Mouse (Mus musculus): Measurements from ENCODE around the gene Rptor.
A peak's percentile ranks its signal among the peaks of the same experiment; 100 is the strongest.

The Rptor gene

DNA sequence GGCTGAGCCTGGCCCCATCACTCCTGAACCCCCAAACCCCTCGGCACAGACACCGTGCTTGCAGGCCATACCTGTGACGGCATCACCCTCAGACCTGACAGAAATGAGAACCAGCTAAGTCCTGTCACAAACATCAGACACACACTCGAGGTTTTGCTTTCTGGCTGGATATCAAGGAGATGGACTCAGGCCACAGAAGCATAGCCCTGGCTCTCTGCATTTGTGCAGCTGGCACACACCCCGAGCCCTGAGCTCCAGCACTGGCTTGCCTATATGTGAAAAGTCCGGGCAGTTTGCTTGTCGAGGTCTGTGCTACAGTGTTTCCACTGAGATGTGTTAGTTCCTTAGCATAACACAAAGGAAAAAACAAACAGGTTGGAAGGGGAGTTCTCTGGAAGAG lies 305.0 kb downstream of the Rptor start:
- no peak for DNase-seq (ENCODE audit: low spot score)

DNA sequence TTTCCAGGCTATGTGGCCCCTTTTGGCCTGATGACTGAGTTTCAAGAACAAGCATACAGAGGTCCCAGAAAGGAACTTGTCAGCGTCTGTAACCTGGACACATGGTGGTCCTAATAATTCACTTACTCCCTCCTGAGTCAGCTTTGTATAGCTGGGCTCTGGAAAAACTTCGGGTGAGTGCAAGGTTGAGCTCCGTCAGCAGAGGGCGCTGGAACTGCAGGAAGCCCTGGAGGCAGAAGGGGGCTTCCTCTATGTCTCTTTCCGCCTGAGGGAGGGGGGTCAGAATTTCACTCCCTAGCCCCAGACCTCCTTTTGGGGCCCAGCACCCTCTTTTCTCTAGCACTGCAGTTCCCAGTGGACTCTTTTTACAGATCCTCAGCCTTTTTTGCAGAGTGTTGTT lies 306.7 kb downstream of the Rptor start:
- peak; percentile 77 for DNase-seq (ENCODE audit: low spot score)

DNA sequence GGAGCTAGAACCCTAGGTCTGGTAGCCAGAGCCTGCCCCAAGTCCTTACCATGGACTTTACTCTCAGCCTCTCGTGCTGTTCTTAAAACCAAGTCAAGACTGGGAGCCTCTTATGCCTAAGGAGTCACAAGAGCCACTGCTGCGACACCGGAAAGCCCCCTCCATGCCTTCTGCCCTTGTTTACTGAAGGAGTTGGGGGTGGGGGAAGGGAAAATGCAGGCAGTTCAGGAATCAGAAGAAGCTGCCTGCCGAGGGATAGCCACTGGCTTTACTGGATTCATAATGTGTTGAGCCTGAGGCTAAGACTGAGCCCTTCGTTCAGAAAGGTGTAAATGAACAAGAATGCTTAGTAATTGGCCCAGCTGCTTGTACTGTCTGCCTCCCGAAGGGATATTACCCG lies 310.1 kb downstream of the Rptor start:
- DNase-seq (ENCODE audit: low spot score), result no peak

DNA sequence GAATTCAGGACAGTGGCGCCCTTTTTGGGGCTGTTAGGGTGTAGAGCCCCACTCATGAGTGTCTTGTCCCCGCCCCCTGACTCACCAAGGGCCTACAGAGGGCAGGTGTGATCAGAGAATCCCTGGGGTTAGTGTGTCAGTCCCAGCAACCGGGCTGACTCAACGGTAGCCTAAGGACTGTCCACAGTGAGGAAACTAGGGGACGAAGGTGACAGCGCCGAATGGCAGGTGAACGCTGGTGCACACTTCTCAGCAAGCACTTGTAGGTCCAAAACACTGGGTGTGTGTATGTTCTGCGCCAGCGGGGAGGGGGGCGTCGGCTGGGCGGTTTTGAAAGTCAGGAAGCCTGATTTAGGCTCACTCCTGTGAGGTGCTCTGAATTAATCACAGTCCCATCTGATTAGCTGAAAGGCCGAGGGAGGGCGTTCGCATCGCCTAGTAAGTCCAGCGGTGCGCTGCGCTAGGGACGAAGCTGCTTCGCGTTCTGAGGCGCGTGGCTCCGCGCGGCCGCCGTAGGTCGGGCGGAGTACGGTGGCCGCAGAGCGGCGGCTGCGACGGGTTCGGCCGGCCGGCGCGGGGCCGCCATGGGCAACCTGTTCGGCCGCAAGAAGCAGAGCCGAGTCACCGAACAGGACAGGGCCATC lies 310.7 kb downstream of the Rptor start, which contains the start of gene Chmp6:
Chmp6 (plus strand) TSS at position 151 of the 644 bp plus-strand sequence.
- DNase-seq (ENCODE audit: low spot score), result peak; percentile 90

DNA sequence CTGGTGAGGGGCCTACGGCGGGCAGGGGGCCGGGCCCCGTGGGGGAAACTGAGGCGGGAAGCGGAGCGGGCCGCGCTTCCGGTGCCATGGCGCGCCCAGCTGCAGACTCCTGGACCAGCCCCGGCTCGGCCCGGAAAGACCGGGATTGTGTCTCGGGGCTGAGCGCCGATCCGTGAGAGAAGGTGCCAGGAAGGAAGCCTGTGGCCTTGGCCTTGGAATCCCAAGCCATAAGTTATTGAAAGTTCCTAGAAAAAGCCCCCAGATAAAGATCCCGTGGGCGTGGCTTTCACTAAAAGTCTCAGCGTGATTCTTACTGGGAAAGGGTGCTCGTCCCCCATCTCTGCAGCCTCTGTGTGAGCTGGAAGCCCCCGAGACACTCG lies 311.2 kb downstream of the Rptor start:
- no peak for DNase-seq (ENCODE audit: low spot score)

DNA sequence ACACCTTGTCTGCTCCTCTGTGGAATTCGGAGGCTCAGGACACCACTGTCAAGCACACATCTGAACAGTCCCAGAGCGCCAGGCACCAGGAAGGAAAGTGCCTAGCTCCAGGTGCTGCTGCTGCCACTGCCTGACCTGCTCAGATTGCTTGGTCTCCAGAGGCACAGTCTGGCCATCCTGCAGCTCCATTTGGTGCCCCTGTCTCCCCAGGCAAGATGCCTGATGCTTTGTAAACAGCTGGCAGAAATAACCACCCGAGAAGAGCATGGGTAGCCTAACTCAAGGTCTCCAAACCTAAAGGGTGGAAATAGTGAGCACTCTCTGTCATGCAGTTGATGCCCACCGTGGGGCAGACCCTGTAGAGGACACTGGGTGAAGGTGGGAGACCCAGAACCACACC lies 311.7 kb downstream of the Rptor start:
- DNase-seq (ENCODE audit: low spot score), result no peak

DNA sequence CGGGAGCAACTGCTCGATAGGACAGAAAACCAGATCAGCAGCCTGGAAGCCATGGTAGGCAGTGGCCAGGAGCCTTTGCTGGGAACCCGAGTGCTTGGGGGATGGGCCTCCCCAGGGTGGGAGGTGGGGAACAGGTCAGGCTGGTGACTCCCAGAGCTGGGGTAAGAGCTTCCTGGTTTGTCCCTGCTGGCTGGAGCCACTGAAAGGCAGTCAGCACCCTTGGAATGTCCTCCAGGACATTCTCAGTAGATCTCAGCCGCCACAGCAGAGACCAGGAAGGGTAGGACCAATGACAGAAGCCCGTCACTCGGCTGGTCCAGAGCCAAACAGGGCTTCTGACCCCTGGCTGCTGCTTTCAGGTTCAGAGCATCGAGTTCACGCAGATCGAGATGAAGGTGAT lies 313.0 kb downstream of the Rptor start:
- no peak for DNase-seq (ENCODE audit: low spot score)

DNA sequence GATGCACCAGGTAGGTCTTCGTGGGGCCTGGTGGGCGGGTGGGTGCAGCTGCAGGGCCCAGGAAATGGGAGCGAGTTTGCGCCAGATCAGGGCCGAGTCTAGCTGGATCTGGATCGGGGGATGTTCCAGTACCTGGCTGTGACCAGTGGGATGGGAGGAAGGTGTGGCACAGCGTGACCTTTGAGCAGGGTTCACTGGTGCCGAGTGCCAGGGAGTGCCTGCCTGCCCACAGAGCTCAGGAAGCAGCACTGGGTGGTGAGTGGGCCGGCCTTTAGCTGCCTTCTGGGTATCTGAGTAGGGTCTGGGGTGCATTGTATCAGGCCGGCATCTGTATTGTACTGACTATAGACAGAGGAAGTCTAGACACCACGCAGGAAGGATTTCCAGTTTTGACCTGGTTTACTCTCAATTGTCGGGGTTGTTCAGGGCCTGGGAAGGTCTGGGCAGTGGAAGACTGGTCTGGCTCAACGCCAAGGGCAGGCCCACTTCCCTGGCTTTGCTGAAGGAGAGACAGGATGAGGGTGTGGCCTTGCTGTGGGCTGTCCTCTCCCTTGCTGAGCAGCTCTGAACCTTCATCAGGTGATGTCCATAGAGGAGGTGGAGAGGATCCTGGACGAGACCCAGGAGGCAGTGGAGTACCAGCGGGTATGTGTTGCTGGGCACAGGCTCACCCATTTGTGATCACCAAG lies 313.5 kb downstream of the Rptor start:
- DNase-seq (ENCODE audit: low spot score), result peak; percentile 37

DNA sequence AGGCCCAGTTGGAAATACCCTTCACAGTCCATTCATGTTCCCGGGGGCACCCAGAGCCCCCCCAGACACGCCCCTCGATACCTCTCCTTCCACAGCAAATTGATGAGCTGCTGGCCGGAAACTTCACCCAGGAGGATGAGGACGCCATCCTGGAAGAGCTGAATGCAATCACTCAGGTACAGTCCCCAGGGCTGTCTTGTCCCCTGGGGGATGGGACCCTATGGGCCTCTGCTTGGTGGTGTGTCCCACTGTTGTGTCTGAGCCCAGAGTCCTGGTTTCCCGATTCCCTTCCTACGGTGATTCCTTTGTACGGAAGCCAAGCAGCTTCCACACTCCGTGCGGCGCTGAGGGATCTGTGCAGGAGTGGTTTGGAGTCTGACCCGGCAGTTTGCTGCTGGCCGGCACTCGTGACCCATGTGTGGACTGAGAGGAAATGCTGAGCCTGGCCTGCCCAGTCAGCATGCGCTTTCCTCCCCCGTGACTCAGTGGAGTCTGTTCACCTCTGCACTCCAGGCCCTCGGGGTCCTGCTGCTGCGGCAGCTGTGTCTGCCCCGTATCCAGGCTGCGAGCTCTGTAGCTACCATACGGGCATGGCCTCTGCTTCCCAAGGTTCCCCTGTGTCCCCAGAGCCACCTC lies 314.2 kb downstream of the Rptor start:
- no peak for DNase-seq (ENCODE audit: low spot score)

DNA sequence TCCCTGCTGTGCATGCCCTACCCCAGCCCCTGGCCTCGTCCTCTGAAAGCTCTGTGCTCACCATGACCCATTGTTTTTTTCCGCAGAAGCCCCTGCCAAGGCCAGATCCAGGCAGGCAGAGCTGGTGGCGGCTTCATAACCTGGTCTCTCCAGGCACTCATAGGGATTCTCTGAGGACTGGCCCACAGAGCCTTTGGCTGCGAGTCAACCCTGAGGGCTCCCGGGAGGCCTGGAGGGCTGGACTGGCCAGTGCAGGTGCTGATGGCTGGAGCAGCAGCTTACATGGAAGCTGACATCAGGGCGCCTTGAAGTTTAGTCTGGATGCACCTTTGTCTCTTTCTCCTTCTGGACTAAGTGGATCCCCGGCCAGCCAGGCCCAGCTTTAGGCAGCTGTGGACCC lies 315.8 kb downstream of the Rptor start:
- no peak for DNase-seq (ENCODE audit: low spot score)

DNA sequence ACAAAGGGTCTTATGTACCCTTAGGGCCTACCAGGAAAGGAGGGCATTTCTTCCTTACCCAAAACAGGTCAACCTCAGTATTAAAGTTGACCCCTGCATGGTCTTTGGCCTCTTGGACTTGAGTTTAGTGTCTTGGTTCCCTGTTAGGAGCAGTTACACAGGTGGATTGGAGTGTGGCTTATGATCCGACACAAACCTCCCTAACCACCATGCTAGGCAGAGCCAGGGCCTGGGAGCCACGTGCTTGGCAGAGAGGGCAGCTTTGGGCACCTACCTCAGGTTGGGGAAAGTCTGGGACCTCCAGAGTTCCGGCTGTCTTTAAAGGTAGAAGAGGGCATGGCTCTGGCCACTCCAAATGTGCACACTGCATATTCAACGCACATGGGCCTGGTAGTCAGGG lies 316.7 kb downstream of the Rptor start:
- DNase-seq (ENCODE audit: low spot score), result no peak

DNA sequence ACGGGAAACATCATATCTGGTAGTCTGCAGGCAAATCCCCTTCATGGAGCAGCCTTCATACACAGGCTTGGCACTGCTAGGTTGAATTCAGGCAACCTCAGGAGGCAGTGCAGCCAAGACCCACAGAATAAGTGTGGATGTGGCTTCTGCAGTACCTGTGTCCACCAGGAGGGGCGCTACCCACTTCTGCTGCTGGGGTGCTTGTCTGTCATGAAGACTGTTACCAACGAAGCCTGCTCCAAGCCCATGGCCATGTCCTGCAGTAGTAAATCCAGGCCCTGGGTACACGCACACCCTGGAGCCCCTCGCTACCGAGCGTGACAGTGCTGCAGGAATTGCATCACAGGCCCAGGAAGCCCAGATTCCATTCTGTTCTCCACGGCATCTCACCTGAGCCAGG lies 317.2 kb downstream of the Rptor start:
- DNase-seq (ENCODE audit: low spot score), result peak; percentile 65

DNA sequence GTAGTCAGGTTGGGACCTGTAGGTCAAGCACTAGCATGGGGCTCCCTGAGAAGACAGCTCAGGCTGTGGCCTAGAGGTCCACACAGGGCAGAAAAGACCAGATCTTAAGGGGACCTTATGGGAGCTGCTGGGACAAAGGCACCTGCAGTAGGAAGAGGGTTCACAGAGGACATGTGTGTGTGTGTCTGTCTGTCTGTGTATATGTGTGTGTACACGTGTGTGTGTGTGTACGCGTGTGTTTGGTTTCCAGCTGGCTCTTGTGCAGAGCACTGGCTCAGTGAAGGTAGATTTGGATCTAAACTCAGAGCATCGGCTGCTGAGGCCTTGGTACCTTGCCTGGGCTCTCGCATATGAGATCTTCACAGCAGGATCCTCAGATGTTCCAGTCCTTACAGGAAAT lies 318.0 kb downstream of the Rptor start:
- DNase-seq (ENCODE audit: low spot score), result no peak

DNA sequence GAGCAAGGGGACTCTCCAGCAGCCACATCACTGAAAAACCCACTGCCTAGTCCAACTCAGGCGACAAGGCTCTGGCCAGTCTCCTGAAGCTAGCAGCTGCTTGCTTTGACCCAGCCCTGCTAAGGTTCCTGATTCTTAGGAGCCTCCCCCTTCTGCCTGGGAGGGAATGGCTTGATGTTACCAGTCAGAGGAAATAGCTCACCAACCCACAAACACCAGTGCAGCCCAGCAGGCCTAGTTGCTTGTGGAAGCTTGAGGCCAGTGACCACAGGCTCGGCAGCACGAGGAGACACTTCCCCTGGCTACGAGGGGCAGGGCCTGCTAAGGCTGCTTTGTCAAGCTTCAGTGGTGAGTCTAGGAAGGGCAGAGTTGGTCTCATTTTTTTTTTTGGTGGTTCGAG lies 322.5 kb downstream of the Rptor start:
- no peak for DNase-seq (ENCODE audit: low spot score)

DNA sequence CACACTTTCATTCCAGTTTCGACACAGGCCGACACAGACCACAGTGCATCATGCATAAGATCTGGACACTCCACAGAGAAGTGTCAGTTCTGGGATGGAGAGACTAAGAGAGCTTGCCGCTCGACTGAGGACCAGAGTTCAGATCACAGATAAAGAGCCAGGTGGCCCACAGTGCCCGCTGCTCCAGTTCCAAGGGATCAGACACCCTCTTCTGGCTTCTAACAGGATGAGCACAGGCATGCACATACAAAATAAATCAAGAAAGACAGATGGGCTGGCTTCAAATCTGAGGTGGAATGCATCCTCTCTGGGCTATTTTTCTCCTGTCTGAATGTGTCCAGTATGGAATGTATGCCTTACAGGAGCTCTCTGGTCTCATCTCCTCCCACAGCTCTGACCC lies 324.1 kb downstream of the Rptor start:
- DNase-seq (ENCODE audit: low spot score), result no peak

DNA sequence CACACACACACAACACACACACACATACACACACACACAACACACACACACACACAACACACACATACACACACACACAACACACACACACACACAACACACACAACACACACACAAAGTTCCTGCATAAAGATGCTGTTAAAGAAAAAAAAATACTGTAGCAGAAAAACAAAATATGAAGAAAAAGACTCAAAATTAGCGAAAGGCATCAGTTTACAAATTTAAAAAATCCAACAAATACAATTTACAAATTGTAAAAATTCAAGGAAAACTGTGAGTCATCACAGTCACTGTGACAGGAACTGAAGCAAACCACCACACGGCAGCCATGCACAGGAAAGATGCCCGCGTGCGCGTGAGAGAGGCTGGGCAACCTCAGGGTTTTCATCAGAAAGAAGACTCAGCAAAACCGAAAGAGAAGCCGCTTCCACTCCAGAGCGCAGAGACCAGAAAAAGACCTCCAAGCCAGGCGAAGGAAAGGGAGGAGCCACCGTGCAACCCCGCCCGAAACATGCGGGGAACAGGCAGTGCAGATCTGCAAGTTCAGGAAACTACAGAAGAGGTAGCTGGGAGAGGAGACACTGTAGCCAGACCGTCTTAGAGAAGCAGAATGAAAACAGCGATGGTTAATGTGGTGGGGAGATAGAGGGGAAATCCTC lies 325.4 kb downstream of the Rptor start:
- DNase-seq (ENCODE audit: low spot score), result no peak

DNA sequence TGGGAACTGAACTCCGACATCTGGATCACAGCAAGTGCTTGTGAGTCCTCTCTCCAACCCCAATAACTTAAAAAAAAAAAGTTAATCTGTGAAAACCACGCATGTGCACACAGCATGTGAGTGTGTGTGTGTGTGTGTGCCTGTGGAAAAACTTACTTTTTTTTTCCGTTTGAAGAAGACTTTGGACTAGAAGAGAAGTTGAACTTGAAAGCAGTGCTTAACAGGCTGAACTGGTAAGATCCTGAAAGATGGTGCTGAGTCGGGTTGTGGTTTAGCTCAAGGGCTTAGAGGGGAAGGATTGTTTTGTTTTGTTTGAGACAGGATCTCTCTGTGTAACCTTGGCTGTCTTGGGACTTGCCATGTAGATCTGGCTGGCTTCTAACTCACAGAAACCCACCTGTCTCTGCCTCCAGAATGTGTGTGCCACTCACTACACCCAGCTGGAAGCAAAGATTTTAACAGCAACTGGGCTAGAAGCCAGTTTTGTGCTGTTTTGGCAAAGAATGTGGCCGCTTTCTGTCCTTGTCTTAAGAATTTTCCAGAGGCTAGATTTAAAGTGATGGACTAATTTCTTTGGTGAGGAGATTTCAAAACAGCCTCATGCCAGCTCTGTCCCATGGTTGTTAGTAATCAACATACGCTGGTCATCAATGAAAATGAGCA lies 327.0 kb downstream of the Rptor start:
- no peak for DNase-seq (ENCODE audit: low spot score)

DNA sequence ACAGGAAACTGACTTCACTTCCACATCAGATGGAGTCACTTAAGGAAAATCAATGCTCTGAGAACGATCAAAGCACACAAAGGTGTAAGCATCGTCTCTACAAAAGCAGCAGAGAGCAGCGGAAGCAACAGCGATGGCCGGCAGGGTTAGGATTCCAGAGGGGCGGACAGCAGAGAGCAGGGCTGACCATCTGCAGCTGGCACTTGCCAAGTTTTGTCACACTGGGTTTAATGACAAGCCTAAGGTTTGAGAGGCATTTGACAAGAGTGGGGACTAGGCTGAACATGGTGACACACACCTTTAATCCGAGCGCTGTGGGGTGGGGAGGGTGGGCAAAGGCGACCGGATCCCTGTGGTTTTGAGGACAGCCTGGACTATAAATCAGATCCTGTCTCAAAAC lies 329.1 kb downstream of the Rptor start:
- no peak for DNase-seq (ENCODE audit: low spot score)

DNA sequence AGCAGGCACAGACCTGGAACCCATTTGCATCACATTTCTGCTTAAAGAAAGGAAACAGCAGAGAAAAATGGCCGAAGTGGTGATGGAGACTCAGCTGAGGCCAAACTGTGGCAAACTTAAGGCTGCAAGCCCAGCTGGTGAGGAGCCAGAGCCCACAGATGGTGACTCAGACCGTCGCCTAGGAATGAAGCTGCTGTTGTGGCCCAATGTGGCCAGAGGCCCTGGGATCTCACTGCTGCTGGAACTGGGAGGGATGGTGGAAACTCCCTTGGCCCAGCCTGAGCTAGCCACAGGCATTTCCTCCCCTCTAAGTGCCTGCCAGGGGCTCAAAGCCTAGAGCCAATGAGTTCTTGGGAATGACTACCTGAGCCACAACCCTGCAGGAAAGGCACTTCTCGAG lies 330.4 kb downstream of the Rptor start:
- DNase-seq (ENCODE audit: low spot score), result peak; percentile 8

DNA sequence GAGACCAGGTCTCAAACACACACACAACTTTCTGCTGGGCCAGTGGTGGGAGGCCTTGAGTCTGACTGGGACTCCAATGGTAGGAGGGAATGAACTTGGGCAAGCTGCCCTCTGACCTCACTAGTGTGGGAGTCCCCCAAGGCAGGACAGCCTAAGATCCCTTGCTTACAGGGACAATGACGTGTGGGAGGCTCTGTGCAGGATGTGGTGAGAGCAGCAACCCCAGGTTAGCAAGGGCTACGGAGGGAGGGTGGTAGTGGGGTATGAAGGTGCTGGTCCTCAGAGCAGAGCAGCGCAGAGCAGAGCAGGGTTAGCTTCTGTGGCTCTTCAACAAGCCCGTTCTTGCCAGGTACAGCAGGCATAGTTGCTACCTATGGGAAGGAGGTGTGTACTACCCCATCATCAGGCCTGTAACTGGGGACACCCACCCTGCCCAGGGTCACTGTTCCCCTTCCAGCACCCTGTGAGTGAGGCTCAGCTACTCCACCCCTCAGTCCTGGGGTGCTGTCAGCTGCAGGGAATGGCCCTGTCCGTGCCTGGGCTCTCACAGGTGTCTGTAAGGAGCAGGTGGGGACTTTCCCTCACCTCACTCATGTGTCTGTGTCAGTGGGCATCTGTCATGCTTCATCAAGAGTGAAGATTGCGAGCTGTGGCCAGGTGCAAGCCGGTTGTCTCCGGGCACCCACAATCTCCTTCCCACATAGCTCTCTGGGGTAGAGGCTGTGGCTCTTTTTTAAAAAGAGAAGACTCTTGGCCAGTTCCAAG lies 331.3 kb downstream of the Rptor start:
- no peak for DNase-seq (ENCODE audit: low spot score)

DNA sequence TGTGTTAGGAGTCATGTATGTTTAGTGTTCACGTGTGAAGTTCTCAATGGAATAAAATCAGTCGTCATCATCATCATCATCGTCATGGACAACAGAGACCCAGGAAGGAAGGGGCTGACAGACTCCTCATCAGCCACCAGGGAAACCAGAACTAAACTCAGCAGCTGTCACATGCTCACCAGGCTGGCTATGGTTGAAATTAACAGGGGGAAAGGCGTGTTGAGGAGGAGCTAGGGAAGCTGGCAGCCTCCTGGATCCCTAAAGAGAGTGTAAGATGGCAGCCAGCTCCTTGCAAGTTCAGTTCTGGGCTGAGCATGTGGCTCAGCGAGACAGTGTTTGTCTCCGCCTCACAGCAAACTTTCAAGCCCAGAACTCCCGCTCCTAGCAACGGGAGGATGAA lies 332.1 kb downstream of the Rptor start:
- no peak for DNase-seq (ENCODE audit: low spot score)

DNA sequence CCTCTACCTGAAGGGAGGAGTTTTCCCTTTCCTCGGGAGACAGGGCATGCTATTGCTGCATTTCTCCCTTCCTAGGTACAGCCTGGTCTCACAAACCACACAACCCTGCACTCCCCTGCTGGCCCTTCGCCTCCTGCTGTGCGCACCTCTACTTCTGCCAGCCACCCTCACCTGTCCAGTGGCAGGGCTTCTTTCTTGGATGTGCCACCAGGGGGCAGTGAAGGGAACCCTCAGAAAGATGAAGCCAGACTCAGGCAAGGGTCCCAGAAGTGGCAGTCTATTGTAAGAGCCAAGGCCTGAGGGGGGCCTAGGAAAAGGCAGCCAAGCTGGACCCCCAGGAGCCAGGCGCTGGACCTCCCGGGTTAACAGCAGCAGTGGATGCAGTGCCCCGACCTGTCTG lies 332.8 kb downstream of the Rptor start:
- peak; percentile 61 for DNase-seq (ENCODE audit: low spot score)
